Mouse (Mus musculus) frontal cortex, postnatal 14 days (tissue): ENCODE data around the gene Klf14.

Experiments
- DNase-seq, 2 experiments: peaks; one replicate each; pipeline ENCODE4 v3.0.0; 2022; ENCODE audit warnings: low spot score in 2 of 2

Gene Klf14

DNA sequence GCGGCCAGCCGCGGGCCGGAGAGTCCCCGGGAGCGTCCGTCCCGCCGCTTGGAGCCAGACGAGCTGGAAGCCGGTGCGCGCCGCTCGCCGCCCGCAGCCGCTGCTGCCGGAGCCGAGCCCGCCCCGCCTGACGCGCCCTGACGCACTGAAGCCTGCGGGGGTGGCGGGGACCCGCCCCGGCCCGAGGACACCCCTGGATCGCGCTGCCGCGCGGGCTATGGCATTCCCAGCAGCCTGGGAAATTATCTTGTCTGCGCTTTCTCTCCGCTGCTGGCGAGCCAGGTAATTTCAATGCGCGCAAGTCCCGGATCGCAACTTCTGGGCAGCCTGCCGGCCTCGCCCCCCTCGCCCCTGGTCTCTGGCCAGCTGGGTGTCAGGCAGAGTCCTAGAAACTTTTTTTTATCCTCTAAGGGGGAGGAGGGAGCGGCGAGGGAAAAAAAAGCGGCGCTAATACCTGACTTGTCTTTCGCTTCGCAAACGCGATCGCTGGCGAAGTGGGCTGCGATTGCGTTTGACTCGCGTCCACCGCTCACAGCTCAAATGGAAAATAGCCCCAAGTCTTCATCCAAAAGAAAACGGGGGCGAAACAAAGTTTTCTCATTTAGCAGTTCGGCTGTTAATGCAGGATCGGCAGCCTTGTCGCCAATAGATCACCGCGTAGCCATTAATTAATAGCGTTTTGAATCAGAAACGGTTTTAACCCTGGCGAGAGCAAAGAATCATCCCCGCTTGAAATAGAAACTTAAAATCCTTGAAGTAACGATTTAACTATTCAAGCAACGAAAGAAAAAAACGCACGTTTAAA is at the start of gene Klf14:
TSS of gene Klf14 (minus strand) at position 343 of the 805 bp plus-strand sequence.
- DNase-seq: no peak

DNA sequence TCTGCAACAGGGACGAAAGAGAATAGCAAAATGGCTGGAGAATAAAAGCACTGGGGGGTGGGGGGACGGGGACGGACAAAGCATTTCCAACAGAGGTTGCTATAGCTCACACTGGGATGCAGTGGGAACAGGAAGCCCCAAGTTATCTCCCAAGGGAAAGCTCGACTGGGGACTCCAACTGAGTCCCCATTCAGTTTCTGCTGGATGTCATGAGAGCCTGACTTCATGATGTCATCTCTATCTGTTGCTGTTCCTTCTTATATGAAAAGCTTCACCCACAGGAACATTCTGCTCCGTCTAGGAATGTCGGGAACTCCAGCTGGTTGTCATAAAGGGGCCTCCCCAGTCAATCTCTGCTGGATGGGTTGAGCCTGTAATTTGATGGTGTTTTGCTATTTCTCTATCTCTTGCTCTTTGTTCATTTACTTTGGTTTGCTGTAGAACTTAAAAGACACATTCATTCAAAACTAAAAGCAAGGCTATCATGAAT is 47.3 kb upstream of the Klf14 start:
- no peak for DNase-seq

DNA sequence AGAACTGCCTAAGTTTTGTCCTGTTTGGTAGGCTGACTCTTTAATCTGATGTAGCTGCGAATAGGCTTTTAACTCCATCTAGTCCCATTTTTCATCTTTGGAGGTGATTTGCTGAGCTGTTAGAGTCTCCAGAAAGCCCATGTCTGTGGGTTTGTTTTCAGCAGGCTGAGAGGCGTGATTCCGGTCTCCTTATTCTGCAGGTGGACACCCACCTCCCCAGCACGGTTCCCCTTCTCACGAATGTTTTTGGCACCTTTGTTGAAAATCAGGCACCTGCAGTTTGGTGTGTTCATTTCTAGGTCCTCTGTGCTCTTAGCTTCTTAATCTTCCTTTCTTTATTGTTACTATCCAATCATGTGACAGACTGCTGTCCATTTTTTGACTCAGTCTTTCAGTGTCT is 27.5 kb upstream of the Klf14 start:
- no peak for DNase-seq

DNA sequence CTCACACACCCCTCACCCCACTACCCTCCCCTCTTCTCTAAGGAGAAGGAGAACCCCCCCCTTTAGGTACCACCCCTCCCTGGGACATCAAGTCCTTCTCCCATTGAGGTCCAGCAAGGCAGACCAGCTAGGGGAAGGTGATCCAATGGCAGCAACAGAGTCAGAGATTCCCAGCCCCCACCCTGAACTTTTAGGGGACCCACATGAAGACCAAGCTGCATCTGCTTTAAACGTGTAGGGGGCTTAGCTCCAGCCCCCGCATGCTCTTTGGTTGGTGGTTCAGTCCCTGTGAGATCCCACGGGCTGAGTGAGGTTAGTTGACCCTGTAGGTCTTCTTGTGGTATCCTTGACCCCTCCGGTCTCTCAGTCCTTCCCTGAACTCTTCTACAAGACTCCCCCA is 24.1 kb upstream of the Klf14 start:
- no peak for DNase-seq

DNA sequence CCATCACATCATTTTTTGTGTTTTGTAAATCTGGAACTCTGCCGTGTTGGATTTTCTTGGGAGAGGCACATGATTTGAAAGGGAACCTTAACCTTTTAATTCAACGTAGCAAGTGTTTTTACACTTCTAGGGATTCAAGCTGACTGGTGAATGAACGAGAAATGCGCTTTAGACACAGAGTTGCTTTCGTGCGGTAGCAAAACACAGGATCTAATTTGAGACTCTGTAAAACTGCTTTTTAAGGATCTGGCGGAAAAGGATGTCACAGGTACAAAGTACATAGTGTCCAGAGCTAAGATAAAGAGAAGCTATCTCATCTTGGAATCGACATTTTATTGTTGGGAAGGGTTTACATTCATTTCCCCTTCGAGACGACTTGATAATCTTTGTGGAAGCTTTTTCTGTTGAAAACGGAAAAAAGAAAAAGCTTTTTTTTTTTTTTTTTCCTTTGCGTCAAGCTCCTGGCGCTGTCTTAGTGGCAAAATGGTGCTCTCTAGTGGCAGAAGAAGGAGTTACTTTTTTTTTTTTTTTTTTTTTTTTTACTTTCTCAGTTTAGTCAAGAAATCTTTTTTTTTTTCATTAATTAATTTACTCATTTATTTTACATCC is 23.6 kb upstream of the Klf14 start:
- no peak for DNase-seq

DNA sequence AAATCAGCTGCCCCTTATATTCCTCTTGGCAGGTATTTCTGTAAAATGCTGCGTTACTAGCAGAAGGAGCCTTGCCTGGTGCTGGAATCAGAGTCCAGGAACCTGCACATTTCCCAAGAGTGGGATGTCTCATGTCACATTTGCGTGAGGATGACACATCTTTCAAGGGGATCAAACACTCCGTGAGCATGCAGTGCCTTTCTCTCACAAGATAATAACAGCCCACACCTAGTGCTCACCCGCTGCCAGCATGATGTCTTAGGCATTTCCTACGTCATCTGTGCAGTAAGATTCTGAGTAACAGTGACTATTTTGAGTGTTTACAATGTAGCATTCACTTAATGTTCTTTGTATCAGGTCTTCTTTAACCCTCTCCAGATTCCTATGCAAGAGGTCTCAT is 22.5 kb upstream of the Klf14 start:
- DNase-seq: no peak

DNA sequence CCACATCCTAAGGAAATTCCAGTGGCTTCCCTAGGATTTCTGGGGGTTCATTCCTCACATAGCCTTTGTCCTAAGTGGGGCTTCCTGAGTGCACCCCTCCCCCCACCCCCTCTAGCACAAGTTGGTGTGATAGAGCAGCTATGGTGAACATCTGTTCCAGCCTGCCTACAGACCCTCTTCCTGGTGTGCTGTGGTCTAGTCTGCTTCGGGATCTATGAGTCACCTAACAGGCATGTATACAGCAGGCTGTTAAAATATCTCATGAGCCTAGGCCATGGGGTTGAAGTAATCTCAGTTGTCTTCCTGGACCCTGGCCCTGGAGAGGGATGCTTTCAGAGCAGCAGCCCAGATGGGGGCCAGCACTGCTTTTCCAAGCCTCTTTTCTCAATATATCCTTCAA is 19.7 kb upstream of the Klf14 start:
- DNase-seq: no peak

DNA sequence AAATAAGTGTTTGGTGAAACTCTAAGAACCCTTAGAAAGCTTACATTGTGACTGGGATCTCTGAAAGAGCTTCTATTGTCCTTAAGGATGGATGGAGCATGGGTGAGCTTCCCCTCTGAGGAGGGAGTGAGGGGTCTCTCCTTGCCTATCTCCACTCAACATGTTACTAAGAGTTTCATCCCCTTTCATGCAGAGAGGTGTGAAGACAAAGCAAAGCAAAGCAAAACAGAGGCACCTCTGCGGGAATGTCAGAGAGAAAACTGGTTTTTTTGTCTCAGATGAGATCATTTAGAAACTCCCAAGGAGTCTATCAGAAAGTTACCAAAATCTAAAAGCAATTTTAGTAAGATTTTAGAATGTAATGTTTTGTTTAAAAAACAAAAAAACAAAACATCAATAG is 13.2 kb upstream of the Klf14 start:
- DNase-seq: no peak

DNA sequence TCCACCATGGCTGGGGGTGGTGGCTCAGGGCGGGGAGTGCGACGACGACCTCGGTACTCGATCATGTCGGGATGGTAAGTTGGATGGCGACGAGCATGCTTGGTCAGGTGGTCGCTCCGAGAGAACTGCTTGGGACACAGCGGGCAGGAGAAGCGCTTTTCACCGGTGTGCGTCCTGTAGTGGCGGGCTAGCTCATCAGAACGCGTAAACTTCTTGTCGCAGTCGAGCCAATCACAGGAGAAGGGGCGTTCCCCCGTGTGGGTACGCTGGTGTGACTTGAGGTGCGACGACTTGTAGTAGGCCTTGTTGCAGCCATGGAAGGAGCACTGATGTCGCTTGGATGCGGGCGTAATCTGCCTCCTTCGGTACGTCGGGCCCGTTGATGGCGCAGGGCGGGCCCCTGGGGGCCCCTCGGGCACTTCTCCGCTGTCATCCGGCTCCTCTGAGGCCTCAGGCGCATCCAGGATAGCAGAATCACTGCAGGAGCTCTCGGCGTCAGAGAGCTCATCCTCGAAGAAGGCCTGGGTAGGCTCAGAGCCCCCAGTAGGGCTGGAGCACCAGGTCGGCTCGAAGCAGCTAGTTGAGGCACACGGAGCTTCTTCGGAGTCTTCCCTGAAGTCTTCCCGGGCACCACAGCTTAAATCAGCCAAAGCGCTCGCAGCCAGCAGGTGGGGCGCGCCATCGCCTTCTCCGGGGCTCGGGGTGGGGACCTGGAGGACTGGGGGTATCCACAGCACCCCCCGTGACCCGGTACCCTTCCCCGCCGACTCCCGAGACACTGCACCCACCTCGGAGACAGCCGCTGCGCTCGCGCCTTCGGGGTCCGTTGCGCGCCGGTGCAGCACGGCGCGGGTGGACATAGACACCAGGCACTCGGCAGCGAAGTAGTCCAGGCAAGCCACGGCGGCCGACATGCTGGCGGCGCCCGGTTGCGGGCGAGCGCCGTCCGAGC is 818 bp downstream of the Klf14 start:
- no peak for DNase-seq

DNA sequence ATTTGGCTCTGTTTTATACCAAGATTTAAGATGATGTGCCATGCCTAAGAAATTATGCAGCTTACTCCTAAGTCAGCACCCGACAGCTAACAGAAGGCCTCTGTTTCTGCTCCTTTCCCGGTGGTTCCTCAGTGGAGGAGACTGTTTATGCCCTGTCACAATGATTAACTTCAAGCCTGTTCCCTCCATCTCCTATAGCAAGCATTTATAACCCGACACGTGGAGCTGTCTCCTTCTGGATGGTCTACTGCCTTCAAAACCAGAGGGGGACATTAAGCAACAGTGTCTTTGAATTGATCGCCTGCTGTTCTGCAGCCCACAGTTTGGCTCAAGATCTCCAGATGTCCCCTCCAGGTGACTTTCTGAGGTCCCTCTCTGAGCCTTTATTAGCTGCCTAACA is 19.6 kb downstream of the Klf14 start:
- no peak for DNase-seq

DNA sequence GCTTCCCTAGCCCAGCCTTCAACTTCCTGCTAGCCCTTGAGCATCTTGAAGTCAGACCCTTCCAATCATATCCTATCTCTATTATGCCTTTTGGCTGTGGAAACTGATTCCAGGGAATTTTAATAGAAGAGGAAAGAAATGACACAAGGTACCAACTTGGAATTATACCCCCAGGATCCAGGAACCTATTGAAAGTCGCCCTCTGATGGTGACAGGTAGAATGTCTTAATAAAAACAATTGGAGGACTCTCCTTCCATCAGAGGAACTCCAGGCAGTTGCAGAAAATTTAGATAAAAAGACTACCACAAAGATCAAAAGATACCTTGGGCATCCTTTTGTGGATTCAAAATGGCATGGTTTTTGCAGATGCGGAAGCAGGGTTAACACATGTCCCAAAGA is 36.1 kb downstream of the Klf14 start:
- DNase-seq: no peak

DNA sequence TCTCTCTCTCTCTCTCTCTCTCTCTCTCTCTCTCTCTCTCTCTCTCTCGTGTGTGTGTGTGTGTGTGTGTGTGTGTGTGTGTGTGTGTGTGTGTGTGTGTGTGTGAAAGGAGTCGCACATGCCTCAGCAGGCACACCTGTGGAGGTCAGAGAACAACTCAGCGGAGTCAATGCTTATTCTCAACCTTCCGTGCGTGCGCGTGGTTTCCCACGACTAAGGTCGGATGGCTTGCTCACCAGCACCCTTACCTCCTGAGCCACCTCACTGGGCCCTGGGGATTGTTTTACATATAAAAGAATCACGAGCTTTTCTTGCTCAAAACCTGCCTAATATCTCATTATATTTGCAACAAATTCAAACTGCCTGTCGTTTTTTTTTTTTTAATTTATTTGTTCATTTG is 37.1 kb downstream of the Klf14 start:
- no peak for DNase-seq

DNA sequence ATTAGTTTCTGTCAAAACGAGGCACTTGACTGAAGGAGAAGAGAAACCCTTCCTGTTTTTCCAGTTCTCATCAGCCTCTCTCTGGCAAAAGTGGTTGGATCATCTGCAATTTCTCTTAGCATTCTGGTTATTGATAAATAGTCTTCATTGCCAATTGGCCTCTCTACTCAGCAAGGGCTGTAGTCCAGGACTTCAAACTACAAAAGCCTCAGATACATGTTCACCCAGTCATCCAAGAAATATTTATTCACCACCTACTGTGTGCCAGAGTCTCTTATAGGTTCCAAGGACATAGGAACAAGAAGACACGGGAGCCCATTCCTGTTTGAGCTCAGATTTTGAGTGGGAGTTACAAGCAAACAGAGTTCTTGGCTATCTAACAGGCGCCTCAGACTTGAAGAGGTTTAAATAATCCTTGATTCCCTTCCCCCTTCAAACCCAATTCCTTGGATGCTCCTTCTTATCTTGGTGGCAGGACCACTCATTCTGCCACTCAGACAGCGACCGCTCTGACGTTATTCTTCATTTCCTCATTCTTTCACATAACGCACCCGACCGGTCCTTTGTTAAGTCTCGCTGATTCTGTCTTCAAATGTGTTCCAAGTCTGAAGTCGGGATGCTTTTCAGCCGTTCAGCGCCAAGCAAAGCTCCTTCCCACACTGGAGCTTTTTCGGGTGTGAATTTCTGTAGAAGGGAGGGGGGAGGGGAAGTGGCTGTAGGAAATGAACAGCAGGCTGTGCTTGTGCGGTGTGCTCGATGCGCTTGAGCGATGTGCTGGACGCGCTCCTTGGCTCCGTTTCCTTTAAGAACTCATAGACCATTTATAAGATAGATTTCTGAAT is 37.8 kb downstream of the Klf14 start:
- peak; percentile 34 to 43 for DNase-seq

DNA sequence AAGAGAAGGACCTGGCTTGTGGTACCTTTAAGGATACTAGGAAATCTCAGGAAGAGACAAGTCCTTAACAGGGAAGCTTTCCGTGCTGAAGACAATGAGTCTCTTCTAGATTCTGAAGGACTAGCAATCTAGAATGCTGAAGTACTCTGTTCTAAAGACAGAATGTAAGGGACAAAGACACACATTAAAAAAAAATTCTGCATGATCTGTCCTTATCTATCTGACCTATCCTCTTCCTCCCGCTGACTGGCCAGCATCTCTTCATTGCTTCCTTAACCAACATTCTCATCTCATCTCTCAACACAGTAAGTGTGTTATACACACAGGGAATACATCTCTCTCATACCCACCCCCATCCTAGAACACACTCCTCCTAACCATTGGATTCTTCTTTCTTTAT is 43.4 kb downstream of the Klf14 start, which contains the start of gene Tsga13:
TSS of gene Tsga13 (minus strand) at position 101 of the 400 bp plus-strand sequence.
- no peak for DNase-seq

DNA sequence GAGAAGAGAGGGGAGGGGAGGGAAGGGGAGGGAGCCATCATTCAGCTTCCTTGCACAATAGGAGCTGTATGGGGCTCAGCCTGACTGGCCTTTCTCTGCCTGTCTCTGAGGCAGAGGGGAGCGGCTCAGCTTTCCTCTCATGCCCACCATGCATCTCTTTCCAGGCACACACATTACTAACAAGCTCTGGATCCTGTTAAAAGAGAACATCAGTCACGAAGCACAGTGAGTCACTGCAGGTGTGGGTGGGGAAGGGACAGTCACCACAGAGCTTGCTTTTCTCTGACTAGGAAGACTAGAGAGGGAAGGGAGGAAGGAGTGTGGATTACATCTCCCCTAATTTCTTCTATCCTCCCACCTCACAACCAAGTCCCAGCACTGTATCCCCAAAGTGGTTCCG is 50.9 kb downstream of the Klf14 start:
- peak; percentile 42 to 46 for DNase-seq
